Mouse (Mus musculus): Measurements from ENCODE around the gene Prb1. TPM values are rescaled to one million over a fixed set of nuclear protein-coding genes. Genes with fewer than 3 reads are reported as not detected.
"Not testable (repeated sequence)": the region's sequence is repeated elsewhere in the genome, so short reads cannot be mapped to it uniquely, and the experiment has no call there.

Gene Prb1
- not detected in 2 replicates for polyA plus RNA-seq (2011; ENCODE audit: insufficient read depth, insufficient read length, low replicate concordance, missing spikeins)

- H3K4me1 ChIP-seq (ENCODE audit: control insufficient read depth, insufficient read depth, low read length); H3K4me3 ChIP-seq (replicated peaks; ENCODE audit: control insufficient read depth, low read depth, low read length); H3K27ac ChIP-seq (ENCODE audit: control insufficient read depth, insufficient read depth, low read depth, low read length, poor library complexity): not testable (repeated sequence)
Measured at GRCm38 (mm10) chr6:132210421-132210820, at the start of gene Prb1. Gene Prb1 (minus strand): TSS chr6:132210521.

Other genes with a start within 250 kb of the Prb1 start
- not detected in 2 replicates for gene Prpmp5, start 104.2 kb upstream of the Prb1 start, polyA plus RNA-seq (2011; ENCODE audit: insufficient read depth, insufficient read length, low replicate concordance, missing spikeins)
- gene Gm8882, start 153.6 kb upstream of the Prb1 start, polyA plus RNA-seq (2011; ENCODE audit: insufficient read depth, insufficient read length, low replicate concordance, missing spikeins) = not detected in 2 replicates

All from bone marrow, adult 2 months (tissue).